Mouse (Mus musculus) MEL (cell line): ENCODE results near the gene Srsf10. TPM values are rescaled to one million over a fixed set of nuclear protein-coding genes. Genes with fewer than 3 reads are reported as not detected.

Experiments
- DNase-seq: peaks from one replicate; pipeline ENCODE4 v3.0.0; 2011; ENCODE audit warnings: low read depth, low spot score
- H3K27ac ChIP-seq: 2 replicates; pipeline ENCODE4 v1.5.1; 2012; ENCODE audit warnings: low read depth, mild to moderate bottlenecking, control low read depth, low read length, moderate library complexity; ENCODE audit not compliant: control insufficient read depth
- H3K27me3 ChIP-seq, 2 experiments: fragments of 150-350 bp in 1 of 2; sonication (generic) in 1 of 2; 2 replicates each; pipeline ENCODE4 v1.6.1; 2012; ENCODE audit warnings: low read length in 2 of 2, mild to moderate bottlenecking in 2 of 2, improper control_type of control experiment in 1 of 2, moderate library complexity in 1 of 2; ENCODE audit not compliant: insufficient read depth in 2 of 2, control insufficient read depth in 1 of 2
- H3K36me3 ChIP-seq, 2 experiments: 2 replicates each; pipeline ENCODE4 v1.6.1; 2012 to 2014; ENCODE audit warnings: low read length in 2 of 2, improper control_type of control experiment in 1 of 2, inconsistent platforms in 1 of 2, mild to moderate bottlenecking in 1 of 2; ENCODE audit not compliant: insufficient read depth in 2 of 2, control insufficient read depth in 1 of 2
- H3K4me1 ChIP-seq, 2 experiments: fragments of 150-350 bp in 1 of 2; sonication (generic) in 1 of 2; 2 replicates each; pipeline ENCODE4 v1.6.1; 2012; ENCODE audit warnings: low read length in 2 of 2, improper control_type of control experiment in 1 of 2, mild to moderate bottlenecking in 1 of 2; ENCODE audit not compliant: insufficient read depth in 2 of 2, control insufficient read depth in 1 of 2
- H3K4me3 ChIP-seq, 2 experiments: fragments of 150-350 bp in 1 of 2; sonication (generic) in 1 of 2; 2 replicates each; pipeline ENCODE4 v1.5.1; 2012; ENCODE audit warnings: low read depth in 2 of 2, low read length in 2 of 2, mild to moderate bottlenecking in 2 of 2, moderate library complexity in 2 of 2, control low read depth in 1 of 2, improper control_type of control experiment in 1 of 2; ENCODE audit not compliant: control insufficient read depth in 1 of 2, insufficient read depth in 1 of 2
- H3K79me2 ChIP-seq: 2 replicates; pipeline ENCODE4 v1.6.1; 2012; ENCODE audit warnings: mild to moderate bottlenecking, low read length, moderate library complexity; ENCODE audit not compliant: control insufficient read depth, poor library complexity, insufficient read depth
- H3K9ac ChIP-seq: 2 replicates; pipeline ENCODE4 v1.6.1; 2012; ENCODE audit warnings: low read depth, mild to moderate bottlenecking, control low read depth, low read length, moderate library complexity; ENCODE audit not compliant: control insufficient read depth, poor library complexity, severe bottlenecking
- H3K9me3 ChIP-seq: fragments of 150-350 bp; sonication (generic); replicated peaks from 2 replicates; pipeline ENCODE4 v1.6.1; 2012; ENCODE audit warnings: mild to moderate bottlenecking, low read length, improper control_type of control experiment, moderate library complexity; ENCODE audit not compliant: insufficient read depth
- BHLHE40 ChIP-seq: IDR thresholded peaks from 2 replicates; pipeline ENCODE4 v1.6.1; 2012; ENCODE audit warnings: low read depth, mild to moderate bottlenecking, inconsistent platforms, low read length, improper control_type of control experiment, borderline replicate concordance
- CHD2 ChIP-seq: IDR thresholded peaks from 2 replicates; pipeline ENCODE4 v1.6.1; 2011; ENCODE audit warnings: low read length, improper control_type of control experiment
- CTCF ChIP-seq, 3 experiments: IDR thresholded peaks in 2 of 3; conservative IDR thresholded peaks in 1 of 3; 2 replicates each; pipeline ENCODE4 v1.5.1; 2011 to 2012; ENCODE audit warnings: low read length in 3 of 3, low read depth in 2 of 3, mild to moderate bottlenecking in 2 of 3, improper control_type of control experiment in 1 of 3, inconsistent platforms in 1 of 3, mixed read lengths in 1 of 3, moderate library complexity in 1 of 3; ENCODE audit not compliant: control insufficient read depth in 1 of 3, insufficient read depth in 1 of 3, poor library complexity in 1 of 3, severe bottlenecking in 1 of 3
- E2F4 ChIP-seq: IDR thresholded peaks from 2 replicates; pipeline ENCODE4 v1.6.1; 2011; ENCODE audit warnings: low read depth, low read length, improper control_type of control experiment, borderline replicate concordance
- ELF1 ChIP-seq: IDR thresholded peaks from 2 replicates; pipeline ENCODE4 v1.6.1; 2014; ENCODE audit warnings: low read depth, mild to moderate bottlenecking, inconsistent platforms, low read length, improper control_type of control experiment, moderate library complexity
- EP300 ChIP-seq, 2 experiments: IDR thresholded peaks; 2 replicates each; pipeline ENCODE4 v1.6.1; 2011; ENCODE audit warnings: improper control_type of control experiment in 2 of 2, low read length in 2 of 2, low read depth in 1 of 2, mild to moderate bottlenecking in 1 of 2
- ETS1 ChIP-seq: IDR thresholded peaks from 2 replicates; pipeline ENCODE4 v1.6.1; 2012; ENCODE audit warnings: low read depth, mild to moderate bottlenecking, inconsistent platforms, low read length, improper control_type of control experiment, moderate library complexity
- GABPA ChIP-seq: IDR thresholded peaks from 2 replicates; pipeline ENCODE4 v1.6.1; 2012; ENCODE audit warnings: low read depth, mild to moderate bottlenecking, inconsistent platforms, low read length, improper control_type of control experiment, moderate library complexity
- GATA1 ChIP-seq: IDR thresholded peaks from 2 replicates; pipeline ENCODE4 v1.6.1; 2011; ENCODE audit warnings: low read depth, low read length, improper control_type of control experiment
- HCFC1 ChIP-seq: IDR thresholded peaks from 2 replicates; pipeline ENCODE4 v1.6.1; 2012; ENCODE audit warnings: low read depth, mild to moderate bottlenecking, inconsistent platforms, low read length, improper control_type of control experiment, moderate library complexity
- JUND ChIP-seq: IDR thresholded peaks from 2 replicates; pipeline ENCODE4 v1.6.1; 2011; ENCODE audit warnings: low read depth, mild to moderate bottlenecking, improper control_type of control experiment, low read length
- MAFK ChIP-seq: IDR thresholded peaks from 2 replicates; pipeline ENCODE4 v1.6.1; 2011; ENCODE audit warnings: low read depth, mild to moderate bottlenecking, low read length, improper control_type of control experiment, borderline replicate concordance
- MAX ChIP-seq: IDR thresholded peaks from 2 replicates; pipeline ENCODE4 v1.6.1; 2011; ENCODE audit warnings: low read length, improper control_type of control experiment
- MAZ ChIP-seq: IDR thresholded peaks from 2 replicates; pipeline ENCODE4 v1.6.1; 2012; ENCODE audit warnings: low read depth, mild to moderate bottlenecking, inconsistent platforms, low read length, improper control_type of control experiment
- MEF2A ChIP-seq: IDR thresholded peaks from 2 replicates; pipeline ENCODE4 v1.6.1; 2014; ENCODE audit warnings: low read depth, mild to moderate bottlenecking, inconsistent platforms, low read length, improper control_type of control experiment; ENCODE audit not compliant: poor library complexity, insufficient replicate concordance, severe bottlenecking; ENCODE audit errors: extremely low read depth
- MXI1 ChIP-seq: IDR thresholded peaks from 2 replicates; pipeline ENCODE4 v1.6.1; 2011; ENCODE audit warnings: mild to moderate bottlenecking, low read depth, low read length, improper control_type of control experiment
- MYB ChIP-seq: IDR thresholded peaks from 2 replicates; pipeline ENCODE4 v1.6.1; 2011; ENCODE audit warnings: mild to moderate bottlenecking, low read depth, low read length, improper control_type of control experiment
- MYC ChIP-seq: IDR thresholded peaks from 2 replicates; pipeline ENCODE4 v1.6.1; 2011; ENCODE audit warnings: low read depth, mild to moderate bottlenecking, low read length, improper control_type of control experiment, moderate library complexity
- NELFE ChIP-seq: IDR thresholded peaks from 2 replicates; pipeline ENCODE4 v1.6.1; 2011; ENCODE audit warnings: low read depth, low read length, improper control_type of control experiment
- NRF1 ChIP-seq: IDR thresholded peaks from 2 replicates; pipeline ENCODE4 v1.6.1; 2014; ENCODE audit warnings: low read depth, mild to moderate bottlenecking, inconsistent platforms, low read length, improper control_type of control experiment, moderate library complexity; ENCODE audit not compliant: poor library complexity, insufficient read depth, severe bottlenecking
- POLR2AphosphoS2 ChIP-seq: IDR thresholded peaks from 2 replicates; pipeline ENCODE4 v1.6.1; 2011; ENCODE audit warnings: low read length, improper control_type of control experiment
- POLR2AphosphoS5 ChIP-seq: IDR thresholded peaks from 2 replicates; pipeline ENCODE4 v1.6.1; 2012; ENCODE audit warnings: low read depth, borderline replicate concordance, mild to moderate bottlenecking, inconsistent platforms, low read length, moderate library complexity, mixed read lengths
- RAD21 ChIP-seq: IDR thresholded peaks from 2 replicates; pipeline ENCODE4 v1.6.1; 2011; ENCODE audit warnings: mild to moderate bottlenecking, low read depth, low read length, improper control_type of control experiment
- RCOR1 ChIP-seq: IDR thresholded peaks from 2 replicates; pipeline ENCODE4 v1.6.1; 2012; ENCODE audit warnings: low read depth, mild to moderate bottlenecking, inconsistent platforms, low read length, improper control_type of control experiment
- SIN3A ChIP-seq: IDR thresholded peaks from 2 replicates; pipeline ENCODE4 v1.6.1; 2012; ENCODE audit warnings: low read length, improper control_type of control experiment, inconsistent platforms
- SMC3 ChIP-seq: IDR thresholded peaks from 2 replicates; pipeline ENCODE4 v1.6.1; 2011; ENCODE audit warnings: low read depth, low read length, improper control_type of control experiment
- TAL1 ChIP-seq: IDR thresholded peaks from 2 replicates; pipeline ENCODE4 v1.6.1; 2012; ENCODE audit warnings: mild to moderate bottlenecking, inconsistent platforms, low read length, moderate library complexity, mixed read lengths
- TBP ChIP-seq: IDR thresholded peaks from 2 replicates; pipeline ENCODE4 v1.8.0; 2011; ENCODE audit warnings: low read depth, low read length, improper control_type of control experiment
- TCF12 ChIP-seq: IDR thresholded peaks from 2 replicates; pipeline ENCODE4 v1.6.1; 2014; ENCODE audit warnings: low read depth, mild to moderate bottlenecking, inconsistent platforms, low read length, improper control_type of control experiment, moderate library complexity
- USF1 ChIP-seq: IDR thresholded peaks from 2 replicates; pipeline ENCODE4 v1.6.1; 2014; ENCODE audit warnings: low read depth, mild to moderate bottlenecking, inconsistent platforms, low read length, improper control_type of control experiment, moderate library complexity
- USF2 ChIP-seq, 2 experiments: IDR thresholded peaks; 2 replicates each; pipeline ENCODE4 v1.6.1; 2011 to 2012; ENCODE audit warnings: improper control_type of control experiment in 2 of 2, low read length in 2 of 2, borderline replicate concordance in 1 of 2, inconsistent platforms in 1 of 2, low read depth in 1 of 2, mild to moderate bottlenecking in 1 of 2; ENCODE audit not compliant: insufficient read depth in 1 of 2
- ZC3H11A ChIP-seq: IDR thresholded peaks from 2 replicates; pipeline ENCODE4 v1.6.1; 2012; ENCODE audit warnings: low read depth, mild to moderate bottlenecking, inconsistent platforms, low read length, improper control_type of control experiment
- ZKSCAN1 ChIP-seq: IDR thresholded peaks from 2 replicates; pipeline ENCODE4 v1.6.1; 2012; ENCODE audit warnings: low read depth, mild to moderate bottlenecking, inconsistent platforms, low read length, improper control_type of control experiment, moderate library complexity
- ZMIZ1 ChIP-seq: IDR thresholded peaks from 2 replicates; pipeline ENCODE4 v1.6.1; 2012; ENCODE audit warnings: low read depth, mild to moderate bottlenecking, inconsistent platforms, low read length, improper control_type of control experiment, moderate library complexity
- ZNF384 ChIP-seq: IDR thresholded peaks from 2 replicates; pipeline ENCODE4 v1.6.1; 2012; ENCODE audit warnings: low read depth, mild to moderate bottlenecking, inconsistent platforms, low read length, improper control_type of control experiment
- polyA plus RNA-seq, 2 experiments: library from polyadenylated mRNA; stranded (reverse) in 1 of 2; unstranded in 1 of 2; fragments of >175 nt in 1 of 2; fragments of >200 nt in 1 of 2; gene quantifications; 2 replicates each; pipeline versions ENCODE4 v1.2.1 to v1.2.4; 2012; ENCODE audit warnings: low replicate concordance in 2 of 2, low read depth in 1 of 2; ENCODE audit not compliant: insufficient read length in 2 of 2, insufficient read depth in 1 of 2, missing spikeins in 1 of 2
- total RNA-seq: library from RNA; depleted of rRNA; stranded (reverse); fragments of 300-350 nt; gene quantifications from 2 replicates; pipeline ENCODE4 v1.2.3, GENCODE M21; 2012

The Srsf10 gene
- total and polyA plus RNA-seq, 3 experiments: 142 to 361 (median 222) TPM

- H3K9me3 ChIP-seq: no peaks in the 10 kb centered on the region
- peaks cover 27 to 32% of the 10 kb centered on the region in 2 experiments for H3K4me1 ChIP-seq
- H3K4me3 ChIP-seq: peak within 1 kb of the TSS; percentile 79 to 92
- H3K27me3 ChIP-seq: no peaks in the 10 kb centered on the region
- peaks cover 20 to 52% of the 10 kb centered on the region in 2 experiments for H3K36me3 ChIP-seq
- peaks cover 30% of the 10 kb centered on the region for H3K79me2 ChIP-seq
- peak within 1 kb of the TSS; percentile 99 for H3K27ac ChIP-seq
- DNase-seq: peak; percentile 95
- peak within 1 kb of the TSS; percentile 99 for H3K9ac ChIP-seq
- TF ChIP-seq NRF1: peak; percentile 33; the same call in 1 of the 2 replicates
- peak; percentile 28; the same call in 1 of the 2 replicates for TF ChIP-seq ETS1
- no peak for TF ChIP-seq MAZ
- peak; percentile 66 for TF ChIP-seq MXI1
- no peak for TF ChIP-seq GABPA
- peak; percentile 66 for TF ChIP-seq USF1
- TF ChIP-seq NELFE: peak; percentile 87
- no peak for TF ChIP-seq BHLHE40
- TF ChIP-seq GATA1: no peak
- peak; percentile 78 for TF ChIP-seq HCFC1
- TF ChIP-seq RCOR1: no peak; the same call in none of the 2 replicates
- 0 out of 2 replicates have a peak, but pooled peaks have one; percentile 26 for TF ChIP-seq MEF2A
- TF ChIP-seq TAL1: no peak
- TF ChIP-seq ZKSCAN1: 0 out of 2 replicates have a peak, but pooled peaks have one; percentile 8
- no peak for TF ChIP-seq MAFK
- TF ChIP-seq CHD2: 0 out of 2 replicates have a peak, but pooled peaks have one; percentile 35
- peak; percentile 71; the same call in 1 of the 2 replicates for TF ChIP-seq SIN3A
- no peak for TF ChIP-seq POLR2AphosphoS5
- no peak; a peak in 1 of 4 replicates for TF ChIP-seq EP300 (IDR thresholded peaks at IDR 0.05; ENCODE audit: low read depth in 1 of 2, low read length in 2 of 2)
- peak; percentile 1; the same call in 1 of the 2 replicates for TF ChIP-seq SMC3
- no peak for TF ChIP-seq CTCF (IDR thresholded peaks at IDR 0.05 in 2 of 3, conservative IDR thresholded peaks at IDR 0.05 in 1 of 3; ENCODE audit: control insufficient read depth in 1 of 3, insufficient read depth in 1 of 3, low read depth in 2 of 3, low read length in 3 of 3, poor library complexity in 1 of 3, severe bottlenecking in 1 of 3)
- no peak for TF ChIP-seq ZNF384
- TF ChIP-seq RAD21: no peak
- TF ChIP-seq ZMIZ1: peak; percentile 97; the same call in 1 of the 2 replicates
- TF ChIP-seq TCF12: no peak; the same call in 1 of the 2 replicates
- TF ChIP-seq E2F4: peak; percentile 72; the same call in 1 of the 2 replicates
- TF ChIP-seq ZC3H11A: no peak
- TF ChIP-seq JUND: no peak
- peak; percentile 22; the same call in 1 of the 2 replicates for TF ChIP-seq MYC
- TF ChIP-seq MAX: 0 out of 2 replicates have a peak, but pooled peaks have one; percentile 69
- peak; percentile 23; the same call in 1 of the 2 replicates for TF ChIP-seq MYB
- TF ChIP-seq ELF1: peak; percentile 78
- peak; percentile 80 for TF ChIP-seq TBP
- peak; percentile 97 for TF ChIP-seq POLR2AphosphoS2
- no peak for TF ChIP-seq USF2 (IDR thresholded peaks at IDR 0.05; ENCODE audit: borderline replicate concordance in 1 of 2, insufficient read depth in 1 of 2, low read depth in 1 of 2, low read length in 2 of 2)
These were observed 18.1 kb downstream of the Srsf10 start, which contains the start of gene Pnrc2 for GRCm38 (mm10) chr4:135873526-135874202. Gene Pnrc2 (minus strand): TSS chr4:135873850.
